Mouse (Mus musculus) heart, postnatal 10 days (tissue): ENCODE measurements around the gene Gm1123. TPM values are rescaled to one million over a fixed set of nuclear protein-coding genes. Genes with fewer than 3 reads are reported as not detected.

Experiments used
- DNase-seq, 2 experiments: peaks; one replicate each; pipeline ENCODE4 v3.0.0; 2021
- intact Hi-C: fragments of 180-260 bp; cut with DNase I; formaldehyde crosslinking; loops from one replicate; pipeline ENCODE4 v1.15.1; 2025
- total RNA-seq, 2 experiments: library from RNA; stranded (reverse); gene quantifications; 2 replicates each; pipeline ENCODE4 v1.2.3; 2021

The Gm1123 gene
- not detected for total RNA-seq

DNA sequence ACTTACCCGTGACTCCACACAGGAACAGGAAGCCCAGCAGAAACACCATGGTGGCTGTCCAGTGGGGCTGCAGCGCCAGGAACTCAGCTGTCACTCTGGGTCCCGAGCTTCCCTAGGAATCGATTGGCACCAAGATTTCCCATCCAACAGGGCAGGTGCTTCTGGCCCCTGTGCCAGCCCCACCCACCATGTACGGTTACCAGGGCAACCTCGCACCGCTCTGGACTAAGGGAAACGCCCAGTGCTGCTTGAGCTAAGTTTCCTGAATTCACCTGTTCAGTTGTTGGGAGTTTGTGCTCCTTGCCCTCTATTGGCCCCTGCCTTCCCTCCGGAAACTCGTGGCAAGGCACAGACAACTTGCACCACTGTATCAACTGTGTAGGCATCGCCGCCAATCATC is at the start of gene Gm1123:
Gm1123 (minus strand) TSS at position 141 of the 400 bp plus-strand sequence.
- intact Hi-C loops, result no loop called here
- DNase-seq, result no peak

DNA sequence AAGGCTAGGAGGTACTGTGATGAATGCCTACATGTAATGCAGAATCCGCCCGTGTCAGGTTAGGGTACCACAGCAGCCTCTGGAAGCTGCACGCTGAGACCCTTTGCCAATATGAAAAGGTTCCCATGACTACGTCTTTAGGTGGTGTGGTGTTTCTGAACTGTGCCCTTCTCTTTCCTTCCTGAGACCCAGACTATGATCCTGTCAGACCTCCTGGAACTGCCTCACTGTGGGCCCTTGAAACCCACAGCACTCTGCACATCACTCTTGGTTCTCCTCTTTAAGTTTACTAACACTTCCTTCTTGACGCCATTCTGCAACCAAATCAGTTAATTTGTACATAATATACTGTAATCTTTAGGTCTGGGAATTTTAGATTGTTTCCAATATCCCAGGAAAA is 46.2 kb upstream of the Gm1123 start:
- no peak for DNase-seq
- intact Hi-C loops, result loop anchor here (5.0 kb wide), 1 partner anchor 161 kb away; the partner anchor contains the start of gene Cep70

- intact Hi-C loops, result loop anchor here (5.0 kb wide), 1 partner anchor 161 kb away; the partner anchor contains the start of gene Cep70
- no peak for DNase-seq
Measured at GRCm38 (mm10) chr9:99081308-99081707, 45.8 kb upstream of the Gm1123 start.

GRCm38 (mm10) chr9:99080657-99081056 is 45.1 kb upstream of the Gm1123 start:
- intact Hi-C loops, result loop anchor here (5.0 kb wide), 1 partner anchor 162 kb away; the partner anchor contains the start of gene Cep70
- DNase-seq, result no peak

- no peak for DNase-seq
- intact Hi-C loops, result no loop called here
Measured at GRCm38 (mm10) chr9:99074462-99074861, 38.9 kb upstream of the Gm1123 start.

GRCm38 (mm10) chr9:99072538-99072937 is 37.0 kb upstream of the Gm1123 start:
- intact Hi-C loops, result no loop called here
- DNase-seq, result no peak

- intact Hi-C loops, result loop anchor here (10.0 kb wide), 1 partner anchor 509 kb away; the partner anchor contains the start of gene Dbr1
Measured at GRCm38 (mm10) chr9:99065311-99065710, 29.8 kb upstream of the Gm1123 start.

DNA sequence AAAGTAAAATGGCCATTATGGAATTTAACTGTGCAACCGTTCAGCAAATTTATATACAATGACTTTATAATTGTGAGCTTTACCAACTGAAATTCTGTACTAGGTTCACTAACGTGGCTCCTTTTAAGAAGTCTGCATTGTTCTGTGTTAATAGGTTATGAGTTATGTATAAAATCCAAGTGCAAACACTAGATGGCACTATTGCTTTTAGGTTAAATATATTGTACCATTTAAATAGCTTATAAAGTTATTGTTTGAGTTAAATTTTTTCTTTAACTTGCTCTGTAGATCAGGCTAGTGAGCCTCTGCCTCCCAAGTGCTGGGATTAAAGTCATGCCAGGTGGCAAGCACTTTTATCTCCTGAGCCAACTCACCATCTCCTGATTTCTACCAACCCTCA is 28.7 kb upstream of the Gm1123 start:
- DNase-seq, result peak in 1 of 2 experiments; percentile 13
- intact Hi-C loops, result loop anchor here (1.0 to 10.0 kb wide), 4 partner anchors 73 to 511 kb away; partner anchors contain the start of gene Dbr1

More at GRCm38 (mm10) chr9:99065311-99065710, 29.8 kb upstream of the Gm1123 start:
- no peak for DNase-seq

DNA sequence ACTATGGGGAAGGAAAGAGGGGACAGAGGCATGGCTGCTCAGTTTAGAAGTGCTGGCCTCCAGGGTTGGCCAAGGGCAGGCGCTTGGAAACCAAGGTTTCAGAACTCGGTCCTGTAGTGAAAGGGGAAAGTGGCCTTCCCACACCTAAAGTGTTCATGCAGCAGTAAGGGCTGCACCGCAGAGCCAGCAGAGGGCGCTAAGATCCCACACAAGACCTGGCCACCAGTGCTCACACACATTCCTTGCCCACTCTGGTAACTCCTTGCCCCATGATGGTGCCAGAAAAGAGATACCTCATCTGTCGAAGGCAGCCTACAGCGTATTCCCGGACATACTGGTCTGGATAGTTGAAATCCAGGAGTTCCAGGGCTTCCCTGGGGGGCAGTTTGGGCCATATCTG is 27.0 kb upstream of the Gm1123 start:
- DNase-seq, result peak; percentile 78 to 86
- intact Hi-C loops, result loop anchor here (5.0 to 10.0 kb wide), 2 partner anchors 75 to 512 kb away; partner anchors contain the start of gene Dbr1

DNA sequence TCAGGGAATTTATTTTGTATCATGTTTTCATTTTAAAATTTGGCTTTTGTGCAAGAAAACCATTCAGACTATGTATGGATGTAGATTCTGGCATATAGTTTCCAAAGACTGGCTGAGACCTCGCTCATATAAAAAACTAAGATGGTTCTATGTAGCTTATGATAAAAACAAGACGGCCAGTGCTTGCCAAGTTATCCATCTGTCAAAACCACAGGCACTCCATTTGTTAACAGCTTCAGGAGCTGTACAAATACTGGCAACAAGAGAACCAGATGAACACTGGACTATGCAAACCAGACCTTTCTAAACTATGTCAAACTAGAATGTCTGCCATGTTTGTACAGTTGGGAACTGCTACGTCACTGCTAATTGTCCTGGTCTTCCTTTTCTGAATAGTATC is 22.2 kb upstream of the Gm1123 start:
- intact Hi-C loops, result no loop called here
- DNase-seq, result no peak

- intact Hi-C loops, result loop anchor here (5.0 kb wide), 1 partner anchor 72 kb away; no protein-coding TSS in a partner anchor
- DNase-seq, result peak; percentile 5 to 8
Measured at GRCm38 (mm10) chr9:99049760-99050159, 14.2 kb upstream of the Gm1123 start.

GRCm38 (mm10) chr9:99048724-99049250 is 13.3 kb upstream of the Gm1123 start:
- DNase-seq, result peak; percentile 48 to 54
- intact Hi-C loops, result loop anchor here (5.0 kb wide), 1 partner anchor 71 kb away; no protein-coding TSS in a partner anchor

- no peak for DNase-seq
- intact Hi-C loops, result loop anchor here (5.0 kb wide), 1 partner anchor 67 kb away; no protein-coding TSS in a partner anchor
Measured at GRCm38 (mm10) chr9:99044761-99045160, 9.2 kb upstream of the Gm1123 start.

- no peak for DNase-seq
- intact Hi-C loops, result no loop called here
Measured at GRCm38 (mm10) chr9:99042641-99043040, 7.1 kb upstream of the Gm1123 start.

GRCm38 (mm10) chr9:99041994-99042393 is 6.5 kb upstream of the Gm1123 start:
- intact Hi-C loops, result no loop called here
- DNase-seq, result no peak

GRCm38 (mm10) chr9:99034111-99034510 is 1.4 kb downstream of the Gm1123 start:
- DNase-seq, result no peak
- intact Hi-C loops, result no loop called here

GRCm38 (mm10) chr9:99032031-99032430 is 3.5 kb downstream of the Gm1123 start:
- intact Hi-C loops, result no loop called here
- DNase-seq, result no peak

- no peak for DNase-seq
- intact Hi-C loops, result no loop called here
Measured at GRCm38 (mm10) chr9:99021751-99022150, 13.8 kb downstream of the Gm1123 start.

DNA sequence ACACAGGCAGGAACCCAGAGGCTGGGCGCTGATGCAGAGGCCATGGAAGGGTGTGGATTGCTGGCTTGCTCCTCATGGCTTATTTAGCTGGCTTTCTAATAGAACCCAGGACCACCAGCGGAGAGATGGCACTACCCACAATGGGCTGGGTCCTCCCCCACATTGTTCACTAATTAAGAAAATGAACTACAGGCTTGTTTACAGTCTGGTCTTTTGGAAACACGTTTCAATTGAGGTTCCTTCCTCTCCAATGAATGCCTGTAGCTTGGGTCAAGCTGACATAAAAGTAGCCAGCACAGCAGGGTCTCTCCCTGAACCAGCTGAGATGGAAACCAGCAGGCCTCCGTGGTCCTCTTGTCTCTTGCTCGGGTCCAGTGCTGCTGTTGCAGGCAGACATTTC is 14.3 kb downstream of the Gm1123 start:
- no peak for DNase-seq
- intact Hi-C loops, result no loop called here

- no peak for DNase-seq
Measured at GRCm38 (mm10) chr9:99017679-99018078, 17.8 kb downstream of the Gm1123 start.

DNA sequence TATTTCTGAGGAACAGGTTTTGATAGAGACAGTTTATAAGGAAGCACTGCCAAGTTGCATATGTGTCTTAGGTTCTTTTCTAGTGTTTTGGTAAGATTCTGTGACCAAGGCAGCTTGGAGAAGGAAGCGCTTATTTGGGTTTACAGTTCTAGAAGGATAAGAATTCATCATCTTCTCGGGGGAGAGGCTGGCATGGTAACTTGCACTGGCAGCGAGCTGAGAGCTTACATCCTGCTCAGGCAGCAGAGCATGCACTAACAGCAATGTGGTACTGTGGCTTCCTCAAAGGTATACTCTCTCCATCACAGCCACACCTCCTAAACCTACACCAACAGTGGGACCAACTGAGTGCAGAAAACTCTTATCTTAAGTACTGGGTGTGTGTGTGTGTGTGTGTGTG is 18.8 kb downstream of the Gm1123 start:
- no peak for DNase-seq

More at GRCm38 (mm10) chr9:99017679-99018078, 17.8 kb downstream of the Gm1123 start:
- intact Hi-C loops, result no loop called here

DNA sequence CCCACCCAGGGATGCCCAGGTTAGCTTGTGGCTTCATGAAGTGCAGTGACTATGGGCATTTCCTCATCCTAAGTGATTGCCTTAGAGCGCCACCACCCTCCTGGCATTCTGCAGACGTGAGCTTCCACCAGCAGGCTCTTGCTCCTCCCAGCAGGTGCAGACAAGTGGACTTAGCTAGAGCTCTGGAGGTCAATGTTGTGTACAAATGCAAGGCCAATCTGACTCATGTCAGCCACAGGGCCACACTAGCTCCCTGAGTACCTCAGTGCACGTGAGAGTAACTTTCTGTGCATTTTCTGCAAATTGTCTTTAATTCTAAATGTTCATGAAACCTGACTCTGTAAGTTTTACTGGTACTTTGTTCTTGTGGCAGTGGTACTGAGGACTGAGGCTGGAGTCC is 19.2 kb downstream of the Gm1123 start:
- DNase-seq, result no peak
- intact Hi-C loops, result no loop called here

More for the DNA sequence above, 18.8 kb downstream of the Gm1123 start:
- intact Hi-C loops, result no loop called here

DNA sequence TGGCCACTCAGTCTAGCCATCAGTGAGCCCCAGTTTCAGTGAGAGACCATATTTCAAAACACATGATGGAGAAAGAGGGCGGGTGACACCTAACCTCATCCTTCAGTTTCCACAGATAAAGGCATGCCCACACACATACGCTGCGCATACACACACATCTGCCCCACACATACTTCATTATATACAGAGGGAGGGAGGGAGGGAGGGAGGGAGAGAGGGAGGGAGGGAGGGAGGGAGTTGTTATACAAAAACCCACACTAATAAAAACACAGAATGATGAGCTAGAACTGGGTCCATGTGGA is 25.7 kb downstream of the Gm1123 start:
- intact Hi-C loops, result no loop called here
- DNase-seq, result no peak
